Mouse (Mus musculus) CH12.LX (cell line): ENCODE measurements around the gene Grwd1. TPM values are rescaled to one million over a fixed set of nuclear protein-coding genes. Genes with fewer than 3 reads are reported as not detected.
A peak's percentile ranks its signal among the peaks of the same experiment; 100 is the strongest.

Source experiments
- DNase-seq: peaks from one replicate; pipeline ENCODE4 v3.0.0-alpha.2; 2013; ENCODE audit errors: extremely low read depth
- H3K27ac ChIP-seq: 2 replicates; pipeline ENCODE4 v1.5.1; 2012; ENCODE audit warnings: low read depth, mild to moderate bottlenecking, control low read depth, moderate library complexity; ENCODE audit not compliant: insufficient read depth
- H3K27me3 ChIP-seq: replicated peaks from 2 replicates; pipeline ENCODE3; 2012; ENCODE audit warnings: inconsistent platforms
- H3K36me3 ChIP-seq, 2 experiments: replicated peaks in 1 of 2; 2 replicates each; pipeline versions ENCODE3 to v1.6.1; 2012; ENCODE audit warnings: inconsistent platforms in 1 of 2, low read length in 1 of 2, mild to moderate bottlenecking in 1 of 2, mixed read lengths in 1 of 2, moderate library complexity in 1 of 2; ENCODE audit not compliant: control insufficient read depth in 1 of 2, insufficient read depth in 1 of 2
- H3K4me1 ChIP-seq, 2 experiments: 2 replicates each; pipeline ENCODE4 v1.6.1; 2012; ENCODE audit warnings: inconsistent platforms in 1 of 2, moderate library complexity in 1 of 2; ENCODE audit not compliant: insufficient read depth in 2 of 2, control insufficient read depth in 1 of 2
- H3K4me2 ChIP-seq: 2 replicates; pipeline ENCODE4 v1.6.1; 2012; ENCODE audit warnings: low read depth, mild to moderate bottlenecking, control low read depth; ENCODE audit not compliant: poor library complexity, insufficient read depth, severe bottlenecking
- H3K4me3 ChIP-seq, 3 experiments: fragments of 150-350 bp in 1 of 3; sonication (generic) in 1 of 3; replicated peaks in 1 of 3; 2 replicates each; pipeline versions ENCODE3 to v1.5.1; 2011 to 2012; ENCODE audit warnings: low read depth in 2 of 3, low read length in 2 of 3, mild to moderate bottlenecking in 2 of 3, moderate library complexity in 2 of 3, control low read depth in 1 of 3, improper control_type of control experiment in 1 of 3, inconsistent platforms in 1 of 3, mixed read lengths in 1 of 3; ENCODE audit not compliant: poor library complexity in 1 of 3
- H3K79me2 ChIP-seq: replicated peaks from 2 replicates; pipeline ENCODE4 v1.6.1; 2012; ENCODE audit warnings: mild to moderate bottlenecking, moderate library complexity; ENCODE audit not compliant: control insufficient read depth, poor library complexity, insufficient read depth, severe bottlenecking; ENCODE audit errors: extremely low read depth
- H3K9ac ChIP-seq: 2 replicates; pipeline ENCODE4 v1.6.1; 2012; ENCODE audit warnings: low read depth, mild to moderate bottlenecking, control low read depth, moderate library complexity; ENCODE audit not compliant: insufficient read depth
- H3K9me3 ChIP-seq: replicated peaks from 2 replicates; pipeline ENCODE3; 2012; ENCODE audit warnings: low read length, inconsistent platforms, mixed read lengths
- E2F4 ChIP-seq: IDR thresholded peaks from 2 replicates; pipeline ENCODE4 v1.6.1; 2011; ENCODE audit warnings: low read depth, low read length, improper control_type of control experiment; ENCODE audit not compliant: insufficient replicate concordance
- ELF1 ChIP-seq: IDR thresholded peaks from 2 replicates; pipeline ENCODE4 v1.6.1; 2014; ENCODE audit warnings: low read depth, mild to moderate bottlenecking, inconsistent platforms, low read length, improper control_type of control experiment
- EP300 ChIP-seq: IDR thresholded peaks from 2 replicates; pipeline ENCODE4 v1.6.1; 2011; ENCODE audit warnings: low read length, improper control_type of control experiment
- GABPA ChIP-seq: IDR thresholded peaks from 2 replicates; pipeline ENCODE4 v1.6.1; 2012; ENCODE audit warnings: low read depth, low read length, improper control_type of control experiment, inconsistent platforms; ENCODE audit not compliant: insufficient replicate concordance
- HCFC1 ChIP-seq: IDR thresholded peaks from 2 replicates; pipeline ENCODE4 v1.6.1; 2012; ENCODE audit warnings: low read depth, mild to moderate bottlenecking, inconsistent platforms, low read length, improper control_type of control experiment
- IRF4 ChIP-seq: IDR thresholded peaks from 2 replicates; pipeline ENCODE4 v1.6.1; 2014; ENCODE audit warnings: low read depth, mild to moderate bottlenecking, inconsistent platforms, low read length, improper control_type of control experiment
- JUN ChIP-seq: IDR thresholded peaks from 2 replicates; pipeline ENCODE4 v1.6.1; 2011; ENCODE audit warnings: low read depth, mild to moderate bottlenecking, low read length, improper control_type of control experiment, moderate library complexity; ENCODE audit not compliant: insufficient read depth
- JUND ChIP-seq: conservative IDR thresholded peaks from 2 replicates; pipeline ENCODE4 v1.6.1; 2011; ENCODE audit warnings: low read depth, low read length, improper control_type of control experiment
- MAZ ChIP-seq: IDR thresholded peaks from 2 replicates; pipeline ENCODE4 v1.6.1; 2012; ENCODE audit warnings: low read depth, mild to moderate bottlenecking, inconsistent platforms, low read length, improper control_type of control experiment, moderate library complexity
- MEF2A ChIP-seq: IDR thresholded peaks from 2 replicates; pipeline ENCODE4 v1.6.1; 2014; ENCODE audit warnings: low read depth, mild to moderate bottlenecking, inconsistent platforms, low read length, improper control_type of control experiment, borderline replicate concordance
- MXI1 ChIP-seq: IDR thresholded peaks from 2 replicates; pipeline ENCODE4 v1.6.1; 2011; ENCODE audit warnings: mild to moderate bottlenecking, low read depth, low read length, improper control_type of control experiment
- NELFE ChIP-seq: IDR thresholded peaks from 2 replicates; pipeline ENCODE4 v1.6.1; 2011; ENCODE audit warnings: low read depth, low read length, improper control_type of control experiment
- NRF1 ChIP-seq: IDR thresholded peaks from 2 replicates; pipeline ENCODE4 v1.6.1; 2014; ENCODE audit warnings: low read depth, mild to moderate bottlenecking, inconsistent platforms, low read length, improper control_type of control experiment, moderate library complexity
- PAX5 ChIP-seq: IDR thresholded peaks from 2 replicates; pipeline ENCODE4 v1.6.1; 2012; ENCODE audit warnings: low read length, inconsistent platforms, mixed read lengths
- RAD21 ChIP-seq: IDR thresholded peaks from 2 replicates; pipeline ENCODE4 v1.6.1; 2011; ENCODE audit warnings: low read depth, mild to moderate bottlenecking, low read length, improper control_type of control experiment, moderate library complexity
- SMC3 ChIP-seq: IDR thresholded peaks from 2 replicates; pipeline ENCODE4 v1.6.1; 2011; ENCODE audit warnings: low read depth, low read length, improper control_type of control experiment
- TCF12 ChIP-seq: IDR thresholded peaks from 2 replicates; pipeline ENCODE4 v1.6.1; 2014; ENCODE audit warnings: low read depth, mild to moderate bottlenecking, inconsistent platforms, low read length, improper control_type of control experiment
- UBTF ChIP-seq: IDR thresholded peaks from 2 replicates; pipeline ENCODE4 v1.6.1; 2012; ENCODE audit warnings: low read depth, mild to moderate bottlenecking, inconsistent platforms, low read length, improper control_type of control experiment, moderate library complexity
- USF1 ChIP-seq: IDR thresholded peaks from 2 replicates; pipeline ENCODE4 v1.6.1; 2014; ENCODE audit warnings: low read depth, mild to moderate bottlenecking, inconsistent platforms, low read length, improper control_type of control experiment
- USF2 ChIP-seq: conservative IDR thresholded peaks from 2 replicates; pipeline ENCODE4 v1.6.1; 2011; ENCODE audit warnings: low read depth, low read length, improper control_type of control experiment
- ZC3H11A ChIP-seq: IDR thresholded peaks from 2 replicates; pipeline ENCODE4 v1.6.1; 2012; ENCODE audit warnings: low read depth, mild to moderate bottlenecking, inconsistent platforms, low read length, improper control_type of control experiment
- ZKSCAN1 ChIP-seq: IDR thresholded peaks from 2 replicates; pipeline ENCODE4 v1.6.1; 2012; ENCODE audit warnings: low read depth, inconsistent platforms, low read length, improper control_type of control experiment, borderline replicate concordance
- ZNF384 ChIP-seq: IDR thresholded peaks from 2 replicates; pipeline ENCODE4 v1.6.1; 2012; ENCODE audit warnings: low read depth, low read length, improper control_type of control experiment, inconsistent platforms
- dilution Hi-C: fragments of 300-500 bp; cut with MboI; formaldehyde crosslinking; loops from 2 replicates; pipeline ENCODE4 v1.14.3; 2020; ENCODE audit warnings: low sequenced_read_pairs; ENCODE audit not compliant: extremely low pct_unique_long_range_greater_than_20kb, extremely low pct_ligation_motif_present
- in situ Hi-C: fragments of 300-500 bp; cut with MboI; formaldehyde crosslinking; loops from 3 replicates; pipeline ENCODE4 v1.14.3; 2019; ENCODE audit warnings: low sequenced_read_pairs, low pct_ligation_motif_present, low pct_unique_long_range_greater_than_20kb, mixed read lengths
- polyA plus RNA-seq: library from polyadenylated mRNA; unstranded; fragments of >175 nt; gene quantifications from 2 replicates; pipeline ENCODE4 v1.2.1, GENCODE M21; 2012; ENCODE audit warnings: low read depth; ENCODE audit not compliant: insufficient read length
- total RNA-seq, 2 experiments: library from RNA; depleted of rRNA; stranded (reverse); fragments of 300-350 nt in 1 of 2; fragments of >200 nt in 1 of 2; gene quantifications; 2 replicates each; pipeline ENCODE4 v1.2.3; 2012 to 2014

Gene Grwd1
- total and polyA plus RNA-seq, 3 experiments: 83.0 to 108 (median 88.1) TPM

- Histone ChIP-seq H3K4me1 (peaks cover 5 to 9% of the 10 kb centered on the region in 2 experiments), H3K4me3 (peak overlapping the region in 1 of 3 experiments; percentile 19), H3K27me3 (peaks cover 13% of the 10 kb centered on the region), H3K9me3 (no peaks in the 10 kb centered on the region), H3K4me2 (peak overlapping the region; percentile 11; the same call in 1 of the 2 replicates), H3K27ac (no peak overlapping the region), H3K36me3 (no peaks in the 10 kb centered on the region), H3K79me2 (no peaks in the 10 kb centered on the region), H3K9ac (no peak overlapping the region)
- TF ChIP-seq HCFC1 (no peak), MEF2A (no peak), SMC3 (no peak), USF1 (no peak), MAZ (no peak), TCF12 (no peak), JUND (no peak), ZKSCAN1 (no peak), RAD21 (no peak), EP300 (no peak), ELF1 (no peak), NELFE (no peak), PAX5 (no peak), ZC3H11A (no peak), USF2 (no peak), UBTF (no peak), NRF1 (no peak), JUN (no peak)
- dilution Hi-C loops (no loop called here), in situ Hi-C loops (no loop called here)
- no peak for DNase-seq
Observed at GRCm38 (mm10) chr7:45797661-45798510, 32.9 kb downstream of the Grwd1 start.

GRCm38 (mm10) chr7:45796950-45797349, 33.8 kb downstream of the Grwd1 start:
- no peak for DNase-seq
- Histone ChIP-seq H3K4me1 (peaks cover 5 to 9% of the 10 kb centered on the region in 2 experiments), H3K9me3 (no peaks in the 10 kb centered on the region), H3K27me3 (peaks cover 17% of the 10 kb centered on the region), H3K79me2 (no peaks in the 10 kb centered on the region), H3K9ac (no peak overlapping the region), H3K27ac (no peak overlapping the region), H3K36me3 (no peaks in the 10 kb centered on the region), H3K4me2 (no peak overlapping the region), H3K4me3 (no peak overlapping the region)
- TF ChIP-seq ZKSCAN1 (no peak), GABPA (no peak), E2F4 (no peak), MXI1 (no peak), IRF4 (no peak), TCF12 (no peak), RAD21 (no peak), MAZ (no peak), ELF1 (no peak), ZNF384 (no peak)
- dilution Hi-C loops: no loop called here
- in situ Hi-C loops: no loop called here
